Mouse (Mus musculus): Measurements from ENCODE around the gene Mnat1. TPM values are rescaled to one million over a fixed set of nuclear protein-coding genes. Genes with fewer than 3 reads are reported as not detected.
"Not testable (repeated sequence)": the region's sequence is repeated elsewhere in the genome, so short reads cannot be mapped to it uniquely, and the experiment has no call there.

The Mnat1 gene
- total and polyA plus RNA-seq, 3 experiments, result 39.4 to 69.0 (median 64.2) TPM

- TF ChIP-seq MEF2A (IDR thresholded peaks at IDR 0.05; ENCODE audit: borderline replicate concordance, low read depth, low read length), result peak; percentile 73
These were observed at the start of gene Mnat1 (continued) for GRCm38 (mm10) chr12:73123093-73124041.

GRCm38 (mm10) chr12:73081828-73082227 lies 41.7 kb upstream of the Mnat1 start:
- H3K27me3 ChIP-seq (replicated peaks); H3K4me1 ChIP-seq (ENCODE audit: control insufficient read depth in 1 of 2, insufficient read depth in 2 of 2); in situ Hi-C loops (cut with MboI; ENCODE audit: low pct_ligation_motif_present, low pct_unique_long_range_greater_than_20kb, low sequenced_read_pairs); DNase-seq (ENCODE audit: extremely low read depth); H3K9me3 ChIP-seq (replicated peaks; ENCODE audit: low read length); H3K36me3 ChIP-seq (replicated peaks in 1 of 2; ENCODE audit: control insufficient read depth in 1 of 2, insufficient read depth in 1 of 2, low read length in 1 of 2); H3K9ac ChIP-seq (ENCODE audit: insufficient read depth, low read depth); H3K79me2 ChIP-seq (replicated peaks; ENCODE audit: control insufficient read depth, extremely low read depth, insufficient read depth, poor library complexity, severe bottlenecking); H3K4me2 ChIP-seq (ENCODE audit: insufficient read depth, low read depth, poor library complexity, severe bottlenecking); dilution Hi-C loops (cut with MboI; ENCODE audit: extremely low pct_ligation_motif_present, extremely low pct_unique_long_range_greater_than_20kb, low sequenced_read_pairs); H3K27ac ChIP-seq (ENCODE audit: insufficient read depth, low read depth); H3K4me3 ChIP-seq (replicated peaks in 1 of 3; ENCODE audit: low read depth in 2 of 3, low read length in 2 of 3, poor library complexity in 1 of 3): not testable (repeated sequence)

- in situ Hi-C loops (cut with MboI; ENCODE audit: low pct_ligation_motif_present, low pct_unique_long_range_greater_than_20kb, low sequenced_read_pairs) (no loop called here), dilution Hi-C loops (cut with MboI; ENCODE audit: extremely low pct_ligation_motif_present, extremely low pct_unique_long_range_greater_than_20kb, low sequenced_read_pairs) (no loop called here)
- no peak overlapping the region for H3K4me3 ChIP-seq (replicated peaks in 1 of 3; ENCODE audit: low read depth in 2 of 3, low read length in 2 of 3, poor library complexity in 1 of 3)
These were observed 39.7 kb upstream of the Mnat1 start for GRCm38 (mm10) chr12:73083773-73084172.

GRCm38 (mm10) chr12:73085739-73086630 lies 37.5 kb upstream of the Mnat1 start:
- Histone ChIP-seq H3K4me3 (replicated peaks in 1 of 3; ENCODE audit: low read depth in 2 of 3, low read length in 2 of 3, poor library complexity in 1 of 3) (no peak overlapping the region), H3K9me3 (replicated peaks; ENCODE audit: low read length) (no peaks in the 10 kb centered on the region), H3K36me3 (replicated peaks in 1 of 2; ENCODE audit: control insufficient read depth in 1 of 2, insufficient read depth in 1 of 2, low read length in 1 of 2) (no peaks in the 10 kb centered on the region), H3K4me1 (ENCODE audit: control insufficient read depth in 1 of 2, insufficient read depth in 2 of 2) (peaks cover 3 to 8% of the 10 kb centered on the region in 2 experiments), H3K4me2 (ENCODE audit: insufficient read depth, low read depth, poor library complexity, severe bottlenecking) (no peak overlapping the region), H3K27me3 (replicated peaks) (no peaks in the 10 kb centered on the region), H3K27ac (ENCODE audit: insufficient read depth, low read depth) (no peak overlapping the region), H3K79me2 (replicated peaks; ENCODE audit: control insufficient read depth, extremely low read depth, insufficient read depth, poor library complexity, severe bottlenecking) (no peaks in the 10 kb centered on the region), H3K9ac (ENCODE audit: insufficient read depth, low read depth) (no peak overlapping the region)
- DNase-seq (ENCODE audit: extremely low read depth), result no peak
- dilution Hi-C loops (cut with MboI; ENCODE audit: extremely low pct_ligation_motif_present, extremely low pct_unique_long_range_greater_than_20kb, low sequenced_read_pairs), result no loop called here
- no peak for TF ChIP-seq IRF4 (IDR thresholded peaks at IDR 0.05; ENCODE audit: low read depth, low read length)
- TF ChIP-seq JUND (conservative IDR thresholded peaks at IDR 0.05; ENCODE audit: low read depth, low read length), result no peak
- no peak for TF ChIP-seq POLR2AphosphoS2 (IDR thresholded peaks at IDR 0.05; ENCODE audit: low read depth, low read length)
- no peak for TF ChIP-seq TCF12 (IDR thresholded peaks at IDR 0.05; ENCODE audit: low read depth, low read length)
- no peak for TF ChIP-seq ELF1 (IDR thresholded peaks at IDR 0.05; ENCODE audit: low read depth, low read length)
- TF ChIP-seq CHD2 (IDR thresholded peaks at IDR 0.05; ENCODE audit: low read length), result no peak
- TF ChIP-seq ZNF384 (IDR thresholded peaks at IDR 0.05; ENCODE audit: low read depth, low read length), result no peak
- TF ChIP-seq ZMIZ1 (IDR thresholded peaks at IDR 0.05; ENCODE audit: low read depth, low read length), result no peak
- no peak for TF ChIP-seq CTCF (conservative IDR thresholded peaks at IDR 0.05 in 1 of 2, IDR thresholded peaks at IDR 0.05 in 1 of 2; ENCODE audit: low read depth in 2 of 2, low read length in 2 of 2)
- TF ChIP-seq RAD21 (IDR thresholded peaks at IDR 0.05; ENCODE audit: low read depth, low read length), result no peak
- no peak for TF ChIP-seq NRF1 (IDR thresholded peaks at IDR 0.05; ENCODE audit: low read depth, low read length)
- no peak for TF ChIP-seq JUN (IDR thresholded peaks at IDR 0.05; ENCODE audit: insufficient read depth, low read depth, low read length)
- TF ChIP-seq RCOR1 (conservative IDR thresholded peaks at IDR 0.05; ENCODE audit: low read depth, low read length), result no peak
- TF ChIP-seq MYC (IDR thresholded peaks at IDR 0.05; ENCODE audit: low read depth, low read length), result no peak
- in situ Hi-C loops (cut with MboI; ENCODE audit: low pct_ligation_motif_present, low pct_unique_long_range_greater_than_20kb, low sequenced_read_pairs), result no loop called here

More at GRCm38 (mm10) chr12:73083773-73084172, 39.7 kb upstream of the Mnat1 start:
- Histone ChIP-seq H3K9me3 (replicated peaks; ENCODE audit: low read length) (no peaks in the 10 kb centered on the region), H3K36me3 (replicated peaks in 1 of 2; ENCODE audit: control insufficient read depth in 1 of 2, insufficient read depth in 1 of 2, low read length in 1 of 2) (no peaks in the 10 kb centered on the region), H3K4me1 (ENCODE audit: control insufficient read depth in 1 of 2, insufficient read depth in 2 of 2) (peaks cover 3 to 6% of the 10 kb centered on the region in 2 experiments), H3K27ac (ENCODE audit: insufficient read depth, low read depth) (no peak overlapping the region), H3K27me3 (replicated peaks) (no peaks in the 10 kb centered on the region), H3K4me2 (ENCODE audit: insufficient read depth, low read depth, poor library complexity, severe bottlenecking) (no peak overlapping the region), H3K79me2 (replicated peaks; ENCODE audit: control insufficient read depth, extremely low read depth, insufficient read depth, poor library complexity, severe bottlenecking) (no peaks in the 10 kb centered on the region), H3K9ac (ENCODE audit: insufficient read depth, low read depth) (no peak overlapping the region)
- no peak for DNase-seq (ENCODE audit: extremely low read depth)
- no peak for TF ChIP-seq SIN3A (IDR thresholded peaks at IDR 0.05; ENCODE audit: low read length)
